Mouse (Mus musculus) liver, postnatal 0 days (tissue): Measurements from ENCODE around the gene Fabp6. TPM values are rescaled to one million over a fixed set of nuclear protein-coding genes. Genes with fewer than 3 reads are reported as not detected.
A peak's percentile ranks its signal among the peaks of the same experiment; 100 is the strongest.

ENCODE experiments used
- ATAC-seq: fragments of 200-750 bp; cut with Nextera tagmentation; 2 replicates; pipeline ENCODE4 v1.8.0; 2017; ENCODE audit warnings: mild to moderate bottlenecking, moderate library complexity
- DNase-seq: peaks from one replicate; pipeline ENCODE4 v3.0.0-alpha.2; 2016
- H3K27ac ChIP-seq: fragments of 300-500 bp; sonication (generic); 2 replicates; pipeline ENCODE4 v1.5.1; 2014; ENCODE audit warnings: antibody characterized with exemption, moderate library complexity, mild to moderate bottlenecking, low read depth
- H3K27me3 ChIP-seq: fragments of 300-500 bp; sonication (generic); 2 replicates; pipeline ENCODE4 v1.6.1; 2014; ENCODE audit warnings: low read length, control low read depth, mixed read lengths; ENCODE audit not compliant: insufficient read depth
- H3K36me3 ChIP-seq: fragments of 300-500 bp; sonication (generic); replicated peaks from 2 replicates; pipeline ENCODE4 v1.6.1; 2014; ENCODE audit warnings: mild to moderate bottlenecking, control low read depth, low read length, moderate library complexity, mixed read lengths; ENCODE audit not compliant: insufficient read depth
- H3K4me1 ChIP-seq: fragments of 300-500 bp; sonication (generic); 2 replicates; pipeline ENCODE4 v1.6.1; 2014; ENCODE audit warnings: antibody characterized with exemption, mild to moderate bottlenecking, control low read depth; ENCODE audit not compliant: insufficient read depth
- H3K4me2 ChIP-seq: fragments of 300-500 bp; sonication (generic); 2 replicates; pipeline ENCODE4 v1.6.1; 2014; ENCODE audit warnings: low read depth, mild to moderate bottlenecking, low read length, moderate library complexity, mixed read lengths
- H3K4me3 ChIP-seq: fragments of 300-500 bp; sonication (generic); 2 replicates; pipeline ENCODE4 v1.5.1; 2014; ENCODE audit warnings: low read depth, low read length
- H3K9ac ChIP-seq: fragments of 300-500 bp; sonication (generic); replicated peaks from 2 replicates; pipeline ENCODE4 v1.6.1; 2014; ENCODE audit warnings: mild to moderate bottlenecking, moderate library complexity
- H3K9me3 ChIP-seq: fragments of 300-500 bp; sonication (generic); 2 replicates; pipeline ENCODE4 v1.6.1; 2016; ENCODE audit warnings: mild to moderate bottlenecking, control low read depth, low read length, mixed read lengths
- CTCF ChIP-seq: sonication (generic); IDR thresholded peaks from 2 replicates; pipeline ENCODE4 v1.5.1; 2016; ENCODE audit warnings: antibody characterized with exemption, low read depth
- EP300 ChIP-seq: IDR thresholded peaks from 2 replicates; pipeline ENCODE4 v1.6.1; 2016; ENCODE audit warnings: antibody characterized with exemption, low read depth, mild to moderate bottlenecking
- WGBS: fragments of 180-500 bp; shearing (Covaris S2); extraction: QIAGEN DNeasy Blood & Tissue Kit; methylation state at CpG from one replicate; pipeline ENCODE4 v1.1.7; 2014; ENCODE audit not compliant: insufficient replicate concordance; 5-methylcytosine and 5-hydroxymethylcytosine counted together
- polyA plus RNA-seq: library from polyadenylated mRNA; unstranded; fragments of >200 nt; fragmentation: Nextera tagmentation; extraction: Ambion mirVana; gene quantifications from 2 replicates; pipeline ENCODE4 v1.2.1, GENCODE M21; 2015

The Fabp6 gene
- polyA plus RNA-seq, 1 experiment from 2014 or later = not detected

DNA sequence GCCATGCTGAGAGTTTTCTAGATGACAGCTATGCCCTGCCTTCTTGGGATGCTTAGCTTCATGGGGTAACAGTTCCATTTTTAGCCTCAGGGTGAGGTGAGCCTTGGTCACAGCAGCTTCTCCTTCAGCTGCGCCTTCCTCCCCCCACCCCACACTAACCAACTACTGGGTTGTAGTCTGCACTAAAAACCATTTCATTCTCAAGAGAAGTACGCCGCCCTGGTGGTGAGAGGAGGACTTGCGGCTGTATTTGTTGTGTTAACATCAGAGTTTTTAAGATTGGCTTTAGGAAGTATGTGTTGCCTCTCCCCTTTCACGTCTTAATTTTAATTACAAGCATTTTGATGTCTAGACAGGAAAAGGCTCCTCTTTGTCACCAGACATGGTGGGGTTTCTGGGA is 33.1 kb downstream of the Fabp6 start:
- H3K27me3 ChIP-seq = no peaks in the 10 kb centered on the region
- H3K4me2 ChIP-seq = no peak overlapping the region
- ATAC-seq (no peak), DNase-seq (peak; percentile 62)
- TF ChIP-seq EP300 (no peak), CTCF (peak; percentile 78)
- H3K36me3 ChIP-seq = no peaks in the 10 kb centered on the region
- WGBS = 28% methylated on average over 5 of the region's 5 CpGs
- H3K4me1 ChIP-seq = no peaks in the 10 kb centered on the region
- no peak overlapping the region for H3K27ac ChIP-seq
- no peak overlapping the region for H3K9ac ChIP-seq
- H3K4me3 ChIP-seq = no peak overlapping the region
- no peaks in the 10 kb centered on the region for H3K9me3 ChIP-seq

DNA sequence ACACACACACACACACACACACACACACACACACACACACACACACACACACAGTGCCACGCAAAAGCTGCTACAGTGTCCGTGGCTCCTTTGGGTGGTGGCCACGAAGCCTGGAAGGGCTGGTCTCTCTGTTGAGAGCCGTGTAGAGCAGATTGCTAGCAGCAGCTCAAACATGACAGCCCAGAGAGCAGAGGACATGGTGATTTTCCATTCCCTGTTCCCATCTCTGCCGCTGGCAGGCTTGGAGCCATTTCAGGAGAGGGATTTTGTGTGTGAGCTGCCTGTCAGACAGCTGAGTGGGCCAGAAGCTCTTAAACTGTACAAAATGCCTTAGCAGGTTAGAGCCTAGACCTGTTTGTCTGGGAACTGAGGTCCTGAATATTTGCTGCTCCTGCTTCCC is 34.6 kb downstream of the Fabp6 start:
- no peaks in the 10 kb centered on the region for H3K4me1 ChIP-seq
- no peak overlapping the region for H3K4me2 ChIP-seq
- H3K4me3 ChIP-seq = no peak overlapping the region
- no peak overlapping the region for H3K9ac ChIP-seq
- TF ChIP-seq EP300 (no peak), CTCF (no peak)
- 69% methylated on average over 5 of the region's 5 CpGs for WGBS
- no peaks in the 10 kb centered on the region for H3K36me3 ChIP-seq
- ATAC-seq = no peak
- no peak overlapping the region for H3K27ac ChIP-seq
- no peaks in the 10 kb centered on the region for H3K9me3 ChIP-seq
- no peak for DNase-seq
- no peaks in the 10 kb centered on the region for H3K27me3 ChIP-seq

DNA sequence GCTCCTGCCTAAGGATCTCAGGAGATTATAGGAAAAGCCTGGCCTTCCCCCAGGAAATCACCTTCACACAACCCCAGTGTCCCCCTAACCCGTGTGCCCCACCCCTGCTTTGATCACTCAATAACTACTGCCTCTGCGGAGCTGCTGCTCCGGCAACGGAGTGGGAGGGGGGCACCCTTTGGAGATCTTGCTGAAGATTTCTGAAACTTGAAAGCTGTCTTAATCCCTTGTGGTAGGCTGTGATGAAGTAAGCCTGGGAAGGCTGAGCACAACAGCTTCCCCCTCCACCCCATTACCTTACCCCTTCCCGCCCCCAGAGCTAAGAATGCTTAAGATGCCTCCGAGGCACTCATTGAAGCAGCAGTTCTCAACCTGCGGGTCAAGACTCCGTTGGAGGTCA is 35.5 kb downstream of the Fabp6 start:
- H3K4me1 ChIP-seq = no peaks in the 10 kb centered on the region
- 58% methylated on average over 8 of the region's 8 CpGs for WGBS
- H3K27me3 ChIP-seq = no peaks in the 10 kb centered on the region
- no peak for ATAC-seq
- no peak overlapping the region for H3K9ac ChIP-seq
- TF ChIP-seq CTCF (no peak), EP300 (no peak)
- DNase-seq = no peak
- no peaks in the 10 kb centered on the region for H3K36me3 ChIP-seq
- H3K27ac ChIP-seq = no peak overlapping the region
- no peaks in the 10 kb centered on the region for H3K9me3 ChIP-seq
- H3K4me3 ChIP-seq = no peak overlapping the region
- no peak overlapping the region for H3K4me2 ChIP-seq

DNA sequence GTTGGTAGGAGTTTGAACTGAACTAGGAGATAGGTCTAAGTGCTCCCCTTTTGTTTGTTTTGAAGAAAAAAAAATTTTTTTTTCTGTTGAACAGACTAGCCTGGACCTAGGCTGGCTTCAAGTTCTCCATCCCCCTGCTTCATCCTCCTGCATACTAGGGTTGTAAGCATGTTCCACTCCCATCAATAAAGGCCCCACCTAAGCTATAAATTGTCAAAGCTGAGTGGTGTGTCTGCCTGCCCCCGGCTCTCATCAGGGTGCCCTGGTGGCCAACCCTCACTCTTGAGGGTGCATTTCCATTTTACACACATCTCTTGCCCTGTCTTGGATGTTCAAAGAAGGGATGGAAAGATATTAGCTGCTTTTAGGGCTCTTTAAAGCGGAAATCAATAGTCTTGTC is 35.9 kb downstream of the Fabp6 start:
- no peak overlapping the region for H3K4me2 ChIP-seq
- TF ChIP-seq EP300 (no peak), CTCF (no peak)
- H3K4me3 ChIP-seq = no peak overlapping the region
- H3K9ac ChIP-seq = no peak overlapping the region
- no peak for ATAC-seq
- WGBS = 62% methylated on average over 2 of the region's 2 CpGs
- no peaks in the 10 kb centered on the region for H3K36me3 ChIP-seq
- no peak overlapping the region for H3K27ac ChIP-seq
- H3K27me3 ChIP-seq = no peaks in the 10 kb centered on the region
- H3K9me3 ChIP-seq = no peaks in the 10 kb centered on the region
- no peaks in the 10 kb centered on the region for H3K4me1 ChIP-seq
- DNase-seq = no peak

DNA sequence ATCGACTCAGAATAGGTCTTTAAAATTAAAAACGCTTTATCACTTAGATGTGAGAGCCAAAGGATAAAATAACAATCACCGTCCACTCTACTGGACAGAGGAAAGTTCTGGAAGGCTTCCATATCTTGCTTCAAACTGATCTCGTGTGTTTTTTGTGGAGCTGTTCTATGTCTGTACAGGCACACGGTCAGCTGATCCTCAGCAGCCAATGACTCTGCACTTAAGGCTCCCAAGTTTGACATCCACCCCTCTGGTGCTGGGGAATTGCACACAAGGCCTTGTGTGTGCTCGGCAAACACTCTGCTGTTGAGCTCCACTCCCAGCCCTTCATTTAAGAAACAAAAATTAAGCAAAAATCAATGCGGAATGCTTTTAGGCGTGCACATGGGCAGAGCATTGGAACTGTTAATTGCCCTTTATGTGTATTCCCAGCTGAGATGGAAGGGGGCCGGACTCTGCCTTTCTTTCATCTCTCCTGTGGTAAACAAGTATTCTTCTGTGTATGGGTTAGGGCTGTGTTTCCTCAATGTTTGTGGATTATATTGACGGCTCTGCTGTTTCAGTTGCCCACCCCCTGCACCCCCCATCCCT is 37.6 kb downstream of the Fabp6 start:
- Histone ChIP-seq H3K9ac (no peak overlapping the region), H3K27ac (no peak overlapping the region), H3K4me2 (no peak overlapping the region), H3K4me3 (no peak overlapping the region), H3K4me1 (no peaks in the 10 kb centered on the region), H3K36me3 (no peaks in the 10 kb centered on the region), H3K9me3 (no peaks in the 10 kb centered on the region), H3K27me3 (no peaks in the 10 kb centered on the region)
- DNase-seq (no peak), ATAC-seq (peak; percentile 85)
- TF ChIP-seq CTCF = no peak
- no peak for TF ChIP-seq EP300
- WGBS = 67% methylated on average over 10 of the region's 10 CpGs

DNA sequence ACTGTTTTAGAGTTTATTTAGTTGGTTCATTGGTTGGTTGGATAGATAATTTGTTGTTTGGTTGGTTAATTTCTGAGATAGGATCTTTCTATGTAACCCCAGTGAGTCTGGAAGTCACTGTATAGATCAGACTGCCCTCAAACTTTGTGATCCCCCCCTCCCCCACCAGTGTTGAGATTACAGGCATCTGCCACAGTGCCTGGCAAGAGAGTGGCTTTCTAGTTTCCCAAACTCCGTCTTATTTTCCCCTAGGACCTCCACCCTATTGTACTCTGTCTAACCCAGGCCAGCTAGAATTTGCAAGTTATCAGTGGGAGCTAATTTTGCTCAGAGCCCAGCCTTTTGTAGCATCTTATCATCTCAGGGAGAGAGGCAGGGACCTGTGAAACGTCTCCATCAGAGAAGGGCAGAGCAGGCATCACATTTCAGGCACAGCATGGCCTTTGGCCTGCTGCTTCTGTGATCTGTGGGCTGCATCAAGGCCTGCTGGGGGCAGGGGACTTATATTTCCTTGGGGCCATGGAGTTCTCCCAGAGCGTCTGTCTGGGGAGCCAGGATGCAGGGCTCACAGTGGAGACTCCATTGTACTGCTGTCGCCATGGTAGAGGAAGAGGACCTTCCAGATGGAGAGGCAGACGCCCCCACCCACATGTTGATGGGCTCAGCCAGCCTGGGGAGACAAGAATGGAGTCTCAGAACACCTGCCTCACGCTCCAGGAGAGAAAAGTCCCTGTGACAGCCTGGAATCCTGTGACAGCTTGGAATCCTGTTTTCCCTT is 41.6 kb downstream of the Fabp6 start:
- H3K4me1 ChIP-seq = no peaks in the 10 kb centered on the region
- no peak for DNase-seq
- H3K27ac ChIP-seq = no peak overlapping the region
- 66% methylated on average over 6 of the region's 6 CpGs for WGBS
- no peaks in the 10 kb centered on the region for H3K9me3 ChIP-seq
- H3K4me3 ChIP-seq = no peak overlapping the region
- H3K4me2 ChIP-seq = no peak overlapping the region
- ATAC-seq = no peak
- no peak overlapping the region for H3K9ac ChIP-seq
- H3K27me3 ChIP-seq = no peaks in the 10 kb centered on the region
- no peak for TF ChIP-seq EP300
- no peak for TF ChIP-seq CTCF
- no peaks in the 10 kb centered on the region for H3K36me3 ChIP-seq
